Mouse (Mus musculus) left cerebral cortex, adult 2 months (tissue): Measurements from ENCODE around the gene Safb2. TPM values are rescaled to one million over a fixed set of nuclear protein-coding genes. Genes with fewer than 3 reads are reported as not detected.
A peak's percentile ranks its signal among the peaks of the same experiment; 100 is the strongest.
"Not testable (repeated sequence)": the region's sequence is repeated elsewhere in the genome, so short reads cannot be mapped to it uniquely, and the experiment has no call there.

Experiments
- DNase-seq, 2 experiments: peaks; one replicate each; pipeline ENCODE4 v3.0.0; 2021 to 2022; ENCODE audit warnings: low spot score in 2 of 2, mixed read lengths in 1 of 2; ENCODE audit errors: extremely low spot score in 1 of 2
- H3K27ac ChIP-seq: fragments of 200-600 bp; 2 replicates; pipeline ENCODE4 v1.8.1; 2022
- H3K4me3 ChIP-seq: fragments of 200-600 bp; 2 replicates; pipeline ENCODE4 v1.8.1; 2022
- CTCF ChIP-seq: fragments of 200-600 bp; IDR thresholded peaks from 2 replicates; pipeline ENCODE4 v1.8.1; 2022; ENCODE audit warnings: antibody characterized with exemption, mild to moderate bottlenecking, moderate library complexity
- intact Hi-C: fragments of 180-260 bp; cut with DNase I; formaldehyde crosslinking; loops from one replicate; pipeline ENCODE4 v1.15.1; 2025
- total RNA-seq, 2 experiments: library from RNA; stranded (reverse); gene quantifications; 2 replicates each; pipeline ENCODE4 v1.2.3; 2021

Safb2 gene
- total RNA-seq, 2 experiments from 2014 or later: 133 to 148 TPM

GRCm38 (mm10) chr17:56615792-56616191 lies 31.4 kb upstream of the Safb2 start:
- no peak overlapping the region for H3K27ac ChIP-seq
- TF ChIP-seq CTCF: no peak
- intact Hi-C loops: no loop called here
- no peak for DNase-seq
- H3K4me3 ChIP-seq: no peak overlapping the region

DNA sequence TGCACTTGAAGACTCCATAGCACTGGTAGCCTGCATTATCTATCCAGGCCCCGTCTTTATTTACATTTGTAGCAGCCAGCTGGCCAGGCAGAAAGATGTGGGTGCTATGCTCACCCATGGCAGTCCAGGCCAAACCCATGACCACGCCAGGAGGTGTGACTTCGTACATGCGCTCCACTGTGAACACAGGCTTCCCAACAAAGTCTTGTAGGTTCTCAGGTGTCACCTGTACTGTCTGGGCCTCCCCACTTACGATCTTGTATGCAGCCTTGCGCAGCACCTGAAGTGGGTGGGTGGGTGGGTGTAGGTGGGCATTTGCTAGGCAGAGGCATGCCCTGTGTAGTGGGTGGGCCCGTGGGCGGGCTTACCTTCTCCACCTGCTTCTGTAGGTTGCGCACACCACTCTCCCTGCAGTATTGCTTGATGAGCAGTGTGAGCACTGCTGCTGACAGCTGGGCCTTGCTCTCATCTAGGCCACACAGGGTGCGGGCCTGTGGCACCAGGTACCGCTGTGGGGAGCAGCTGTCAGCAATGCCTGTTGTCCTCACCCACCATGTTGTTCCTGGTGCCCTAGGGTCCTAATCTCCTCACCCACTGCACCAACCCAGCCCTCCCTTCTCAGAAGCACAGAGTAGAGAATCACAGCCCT lies 30.9 kb upstream of the Safb2 start:
- Histone ChIP-seq H3K4me3 (no peak overlapping the region), H3K27ac (no peak overlapping the region)
- no peak for DNase-seq
- intact Hi-C loops: no loop called here
- no peak for TF ChIP-seq CTCF

DNA sequence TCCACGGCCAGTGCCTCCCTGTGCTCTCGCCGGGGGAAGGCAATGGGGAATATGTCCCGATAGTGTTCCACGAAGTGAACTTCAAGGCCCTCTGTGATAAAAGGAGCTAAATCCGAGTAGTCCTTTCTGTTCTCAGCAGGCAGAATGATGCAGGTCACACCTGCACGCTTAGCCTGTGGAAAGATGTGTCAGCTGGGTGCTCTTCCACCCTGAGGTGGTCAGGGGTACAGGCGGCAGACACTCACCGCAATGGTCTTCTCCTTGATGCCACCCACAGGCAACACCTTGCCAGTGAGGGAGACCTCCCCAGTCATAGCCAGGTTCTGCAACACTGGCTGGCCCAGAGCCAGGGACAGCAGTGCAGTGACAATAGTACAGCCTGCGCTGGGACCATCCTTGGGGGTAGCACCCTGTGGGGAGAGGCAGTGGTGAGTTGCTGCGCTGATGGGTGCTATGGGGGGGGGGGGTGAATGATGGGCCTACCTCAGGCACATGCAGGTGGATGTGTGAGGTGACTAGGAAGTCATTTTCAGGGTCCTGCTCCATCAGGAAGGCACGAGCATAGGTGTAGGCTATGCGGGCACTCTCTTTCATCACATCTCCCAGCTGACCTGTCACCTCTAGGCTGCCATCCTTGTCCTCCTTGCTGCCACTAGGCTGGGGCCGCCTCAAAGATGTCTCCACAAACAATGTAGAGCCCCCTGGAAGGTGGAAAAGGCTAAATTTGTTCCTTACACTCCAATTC lies 30.2 kb upstream of the Safb2 start:
- peak overlapping the region; percentile 81 for H3K4me3 ChIP-seq
- TF ChIP-seq CTCF: no peak
- no peak for DNase-seq
- intact Hi-C loops: loop anchor here (5.0 kb wide), 1 partner anchor 148 kb away; the partner anchor contains the start of gene Dus3l
- 0 out of 2 replicates have a peak overlapping the region, but pooled peaks have one; percentile 4 for H3K27ac ChIP-seq

GRCm38 (mm10) chr17:56613893-56614292 lies 29.5 kb upstream of the Safb2 start:
- H3K27ac ChIP-seq: peak overlapping the region; percentile 93
- intact Hi-C loops: loop anchor here (2.0 to 5.0 kb wide), 2 partner anchors 55 to 148 kb away; partner anchors contain the start of gene Dus3l
- peak overlapping the region; percentile 81 for H3K4me3 ChIP-seq
- not testable (repeated sequence) for DNase-seq

GRCm38 (mm10) chr17:56613236-56613844 lies 29.0 kb upstream of the Safb2 start, which contains the start of gene Rpl36:
Gene Rpl36 (plus strand): TSS chr17:56613416.
- peak; percentile 99 for TF ChIP-seq CTCF
- Histone ChIP-seq H3K4me3 (peak within 1 kb of the TSS; percentile 81), H3K27ac (peak within 1 kb of the TSS; percentile 93)
- intact Hi-C loops: loop anchor here (2.0 to 5.0 kb wide), 2 partner anchors 55 to 149 kb away; partner anchors contain the start of gene Dus3l
- peak; percentile 94 to 97 for DNase-seq

GRCm38 (mm10) chr17:56612565-56612939 lies 28.2 kb upstream of the Safb2 start:
- not testable (repeated sequence) for H3K4me3 ChIP-seq
- intact Hi-C loops: loop anchor here (2.0 to 5.0 kb wide), 2 partner anchors 56 to 150 kb away; partner anchors contain the start of gene Dus3l

DNA sequence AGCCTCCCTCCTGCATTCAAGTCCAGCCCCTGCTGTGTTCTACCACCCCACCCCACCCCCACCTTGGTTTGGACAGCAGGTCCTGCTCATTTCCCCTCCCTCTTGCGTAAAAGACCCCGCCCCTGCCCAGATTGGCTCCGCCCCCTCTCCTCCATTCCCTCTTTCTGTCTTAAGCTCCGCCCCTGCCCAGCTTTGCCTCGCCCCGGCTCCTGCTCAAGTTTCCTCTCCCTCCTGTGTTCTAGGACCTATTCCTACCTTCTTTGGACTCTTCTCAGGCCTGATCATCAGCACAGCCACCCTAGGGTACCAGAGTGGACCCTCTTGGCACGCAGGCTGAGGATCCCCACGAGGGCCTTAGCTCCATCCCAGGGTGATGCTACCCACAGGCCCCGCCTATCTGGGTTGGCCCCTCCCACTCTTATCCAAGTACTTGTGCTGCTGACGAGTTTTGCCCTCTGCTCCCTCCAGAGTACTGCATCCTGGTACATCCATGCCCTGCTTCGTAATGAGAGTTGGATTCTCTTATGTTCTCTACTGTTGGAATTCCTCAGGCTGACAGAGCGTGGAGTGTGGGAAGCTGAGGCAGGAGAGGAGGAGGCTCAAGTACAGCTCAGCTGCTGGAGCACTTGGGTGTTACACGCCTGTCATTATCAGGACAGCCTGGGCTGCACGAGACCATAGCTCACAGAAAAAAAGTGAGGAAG lies 27.6 kb upstream of the Safb2 start:
- Histone ChIP-seq H3K27ac (no peak overlapping the region), H3K4me3 (no peak overlapping the region)
- no peak for DNase-seq
- intact Hi-C loops: loop anchor here (2.0 to 5.0 kb wide), 2 partner anchors 57 to 150 kb away; partner anchors contain the start of gene Dus3l
- TF ChIP-seq CTCF: no peak

More at GRCm38 (mm10) chr17:56612565-56612939, 28.2 kb upstream of the Safb2 start:
- DNase-seq, H3K27ac ChIP-seq: not testable (repeated sequence)

- no peak for TF ChIP-seq CTCF
- Histone ChIP-seq H3K4me3 (no peak overlapping the region), H3K27ac (no peak overlapping the region)
- no peak for DNase-seq
- intact Hi-C loops: loop anchor here (5.0 kb wide), 1 partner anchor 151 kb away; the partner anchor contains the start of gene Dus3l
Observed at GRCm38 (mm10) chr17:56611323-56611722, 26.9 kb upstream of the Safb2 start.

GRCm38 (mm10) chr17:56609452-56610171 lies 25.2 kb upstream of the Safb2 start, which contains the start of gene 2410015M20Rik:
Gene 2410015M20Rik (minus strand): TSS chr17:56609771.
- H3K4me3 ChIP-seq: peak within 1 kb of the TSS; percentile 93
- peak; percentile 93 to 95 for DNase-seq
- TF ChIP-seq CTCF: peak; percentile 73
- peak within 1 kb of the TSS; percentile 96 for H3K27ac ChIP-seq
- intact Hi-C loops: loop anchor here (2.0 to 5.0 kb wide), 2 partner anchors 25 to 153 kb away; partner anchors contain the start of genes Dus3l, Safb and Safb2

DNA sequence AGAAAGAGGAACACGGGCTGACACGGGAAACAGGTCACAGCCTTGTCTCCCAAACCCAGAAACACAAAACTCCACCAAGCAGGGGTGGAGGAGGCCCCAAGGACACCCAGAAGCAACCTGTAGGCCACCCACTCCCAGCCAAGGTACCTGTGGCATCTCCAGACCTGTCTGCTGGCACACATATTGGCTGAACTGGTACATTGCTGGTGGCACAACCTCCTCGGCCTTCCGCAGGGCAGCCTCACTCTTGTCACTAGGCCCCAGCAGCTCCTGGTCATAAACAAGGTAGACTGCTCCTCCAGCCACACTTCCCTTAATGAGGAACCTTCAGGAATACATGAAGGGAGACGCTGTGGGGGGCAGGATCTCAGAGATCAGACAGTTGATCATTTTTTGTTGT lies 24.3 kb upstream of the Safb2 start:
- intact Hi-C loops: loop anchor here (2.0 kb wide), 1 partner anchor 24 kb away; the partner anchor contains the start of genes Safb and Safb2
- DNase-seq: no peak
- Histone ChIP-seq H3K4me3 (peak overlapping the region; percentile 93), H3K27ac (peak overlapping the region; percentile 96)
- TF ChIP-seq CTCF: no peak
